Mouse (Mus musculus): ENCODE results near the gene Pdgfa. TPM values are rescaled to one million over a fixed set of nuclear protein-coding genes. Genes with fewer than 3 reads are reported as not detected.
A peak's percentile ranks its signal among the peaks of the same experiment; 100 is the strongest.

Gene Pdgfa
- polyA plus RNA-seq, 1 experiment from 2014 or later = 13.4 TPM

DNA sequence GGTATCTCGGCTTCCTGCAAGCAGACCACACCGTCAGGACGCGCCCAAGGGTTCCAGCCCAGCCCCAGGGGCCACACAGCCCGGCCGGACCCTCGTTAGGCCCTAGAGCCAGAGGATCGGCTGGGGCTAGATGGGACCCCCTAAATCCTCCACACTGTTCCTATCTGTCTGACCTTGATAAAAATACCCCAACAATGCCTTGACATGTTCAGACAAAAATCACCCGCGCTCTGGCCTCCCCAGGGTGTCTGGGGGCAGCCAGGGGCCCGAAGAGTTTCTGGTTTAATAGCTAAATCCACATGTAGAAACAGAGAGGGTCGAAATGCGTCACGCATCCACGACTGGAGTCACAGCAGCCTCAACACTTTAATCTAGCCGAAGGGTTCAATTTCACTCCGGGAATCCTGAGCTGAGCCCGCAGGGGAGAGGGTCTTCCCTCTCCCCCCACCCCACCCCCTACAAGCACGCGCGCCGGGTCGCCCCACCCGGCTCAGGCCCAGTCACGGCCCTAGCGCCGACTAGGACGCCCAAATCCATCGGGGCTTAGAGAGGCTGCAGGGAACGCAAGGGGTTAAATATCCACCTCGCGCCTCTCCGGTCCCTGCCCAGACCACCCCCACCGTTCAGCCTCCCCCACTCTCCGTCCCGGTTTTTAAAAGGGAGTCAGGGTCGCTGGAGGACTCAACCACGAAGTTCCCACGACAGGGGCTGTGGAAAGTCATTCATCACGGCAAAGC is 3.6 kb downstream of the Pdgfa start:
- no peaks in the 10 kb centered on the region for H3K9me3 ChIP-seq (replicated peaks)
- H3K4me2 ChIP-seq (replicated peaks) = peak overlapping the region; percentile 97
- peak overlapping the region; percentile 80 for H3K9ac ChIP-seq
- H3K4me3 ChIP-seq = peak overlapping the region; percentile 54
- no peak overlapping the region for H3K27ac ChIP-seq
- WGBS = under 1% methylated on average over 40 of the region's 40 CpGs
- no peak for ATAC-seq (ENCODE audit: low FRiP score)
- H3K27me3 ChIP-seq = peaks cover 77% of the 10 kb centered on the region
- H3K36me3 ChIP-seq = no peaks in the 10 kb centered on the region
- peaks cover 66% of the 10 kb centered on the region for H3K4me1 ChIP-seq

DNA sequence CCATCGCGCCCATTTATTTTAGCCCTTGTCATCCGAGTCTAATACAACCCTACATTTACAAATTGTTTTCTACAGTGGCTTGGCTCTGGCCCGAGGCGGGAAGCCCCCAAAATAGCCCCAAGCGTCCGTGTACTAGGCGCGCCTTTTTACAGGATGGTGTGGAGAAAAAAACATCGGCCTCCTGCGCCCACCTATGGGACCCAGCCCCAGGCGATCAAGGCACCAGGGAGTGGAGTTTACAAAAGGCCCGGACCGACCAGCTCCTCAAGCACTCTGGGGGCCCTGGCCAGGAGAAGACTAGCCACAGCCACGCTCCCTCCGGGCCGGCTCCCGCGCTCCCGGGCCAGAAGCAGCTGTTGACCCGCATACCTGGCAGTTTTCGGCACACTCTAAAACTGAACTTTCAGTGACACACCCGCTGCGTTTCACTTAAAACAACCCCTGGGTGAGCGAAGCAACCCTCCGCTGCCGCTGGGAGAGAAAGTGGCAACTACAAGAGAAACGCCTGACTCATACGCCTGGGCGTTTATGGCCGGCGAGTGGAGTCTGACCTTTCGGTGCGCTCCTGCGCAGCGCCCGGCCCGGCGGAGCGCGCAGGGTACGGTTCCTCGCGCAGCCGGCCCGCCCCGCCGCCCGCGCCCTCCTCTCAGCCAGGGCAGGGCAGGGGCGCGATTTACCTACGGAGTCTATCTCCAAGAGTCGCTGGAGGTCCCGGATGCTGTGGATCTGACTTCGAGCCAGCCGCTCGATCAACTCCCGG is 4.4 kb downstream of the Pdgfa start:
- peak overlapping the region; percentile 54 for H3K4me3 ChIP-seq
- no peaks in the 10 kb centered on the region for H3K9me3 ChIP-seq (replicated peaks)
- peaks cover 74% of the 10 kb centered on the region for H3K27me3 ChIP-seq
- WGBS = under 1% methylated on average over 59 of the region's 59 CpGs
- H3K9ac ChIP-seq = peak overlapping the region; percentile 80
- no peaks in the 10 kb centered on the region for H3K36me3 ChIP-seq
- H3K4me1 ChIP-seq = peaks cover 65% of the 10 kb centered on the region
- H3K27ac ChIP-seq = no peak overlapping the region
- H3K4me2 ChIP-seq (replicated peaks) = peak overlapping the region; percentile 97
- ATAC-seq (ENCODE audit: low FRiP score) = no peak

GRCm38 (mm10) chr5:138991734-138992133 is 5.4 kb downstream of the Pdgfa start:
- H3K27me3 ChIP-seq = peaks cover 64% of the 10 kb centered on the region
- H3K36me3 ChIP-seq = no peaks in the 10 kb centered on the region
- no peak for ATAC-seq (ENCODE audit: low FRiP score)
- no peaks in the 10 kb centered on the region for H3K9me3 ChIP-seq (replicated peaks)
- H3K4me2 ChIP-seq (replicated peaks) = no peak overlapping the region
- 13% methylated on average over 4 of the region's 4 CpGs for WGBS
- H3K4me1 ChIP-seq = peaks cover 56% of the 10 kb centered on the region
- H3K4me3 ChIP-seq = no peak overlapping the region
- no peak overlapping the region for H3K9ac ChIP-seq
- H3K27ac ChIP-seq = no peak overlapping the region

GRCm38 (mm10) chr5:138990659-138991380 is 6.3 kb downstream of the Pdgfa start:
- 60% methylated on average over 7 of the region's 7 CpGs for WGBS

GRCm38 (mm10) chr5:138989567-138989966 is 7.6 kb downstream of the Pdgfa start:
- Histone ChIP-seq H3K9me3 (replicated peaks) (no peaks in the 10 kb centered on the region), H3K4me1 (peaks cover 44% of the 10 kb centered on the region), H3K4me3 (no peak overlapping the region), H3K36me3 (0 out of 2 replicates have a peak, but pooled peaks cover 1% of the 10 kb centered on the region), H3K27ac (no peak overlapping the region), H3K9ac (no peak overlapping the region), H3K27me3 (peaks cover 53% of the 10 kb centered on the region), H3K4me2 (replicated peaks) (no peak overlapping the region)
- ATAC-seq (ENCODE audit: low FRiP score) = no peak
- 62% methylated on average over 6 of the region's 6 CpGs for WGBS

More at GRCm38 (mm10) chr5:138990659-138991380, 6.3 kb downstream of the Pdgfa start:
- Histone ChIP-seq H3K4me1 (peaks cover 49% of the 10 kb centered on the region), H3K4me3 (no peak overlapping the region), H3K36me3 (no peaks in the 10 kb centered on the region), H3K27me3 (peaks cover 54% of the 10 kb centered on the region), H3K4me2 (replicated peaks) (no peak overlapping the region), H3K9me3 (replicated peaks) (no peaks in the 10 kb centered on the region), H3K27ac (no peak overlapping the region), H3K9ac (no peak overlapping the region)
- ATAC-seq (ENCODE audit: low FRiP score) = no peak

DNA sequence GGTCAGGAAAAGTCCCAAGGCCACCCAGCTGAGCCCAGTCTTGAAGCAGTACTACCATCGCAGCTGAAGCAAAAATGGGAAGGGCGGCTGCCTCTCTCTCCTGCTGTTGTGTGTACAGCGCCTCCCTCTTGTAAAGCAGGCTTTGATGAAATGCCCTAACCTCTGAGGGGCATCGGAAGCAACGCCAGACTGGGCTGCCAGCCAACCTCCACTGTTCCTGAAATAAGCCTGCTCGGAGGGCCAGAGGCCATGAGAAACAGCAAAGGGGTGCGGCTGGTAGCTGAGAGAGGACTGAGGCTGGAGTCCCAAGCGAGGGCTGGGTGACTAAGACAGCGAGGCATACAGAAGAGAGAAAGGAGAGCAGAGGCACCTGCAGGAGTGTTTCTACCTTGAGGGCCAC is 8.4 kb downstream of the Pdgfa start:
- peak; percentile 11; the same call in 1 of the 2 replicates for ATAC-seq (ENCODE audit: low FRiP score)

DNA sequence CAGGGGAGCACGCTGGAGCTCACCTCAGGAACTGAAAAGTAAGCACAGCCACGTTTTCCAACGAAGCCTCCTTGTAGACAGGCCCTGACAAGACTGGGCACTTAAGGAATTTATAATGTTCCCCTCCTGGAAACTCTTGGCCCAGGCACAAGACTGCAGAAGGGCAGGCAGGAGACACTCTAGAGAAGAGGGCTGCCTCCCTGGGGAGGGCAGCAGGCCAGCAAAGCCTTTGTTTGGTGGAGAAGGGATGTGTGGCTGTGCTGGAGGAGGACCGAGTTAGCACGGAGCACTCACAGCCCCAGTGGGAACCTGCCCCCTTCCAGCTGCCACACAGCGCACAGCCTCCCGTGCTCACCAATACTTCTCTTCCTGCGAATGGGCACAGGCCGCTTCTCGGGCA is 9.2 kb downstream of the Pdgfa start:
- no peaks in the 10 kb centered on the region for H3K9me3 ChIP-seq (replicated peaks)
- peaks cover 28% of the 10 kb centered on the region for H3K4me1 ChIP-seq
- H3K9ac ChIP-seq = no peak overlapping the region
- H3K27ac ChIP-seq = no peak overlapping the region
- H3K4me3 ChIP-seq = no peak overlapping the region
- H3K4me2 ChIP-seq (replicated peaks) = no peak overlapping the region
- 0 out of 2 replicates have a peak, but pooled peaks cover 10% of the 10 kb centered on the region for H3K36me3 ChIP-seq
- 73% methylated on average over 10 of the region's 10 CpGs for WGBS
- no peak for ATAC-seq (ENCODE audit: low FRiP score)
- peaks cover 40% of the 10 kb centered on the region for H3K27me3 ChIP-seq

More for the DNA sequence above, 8.4 kb downstream of the Pdgfa start:
- Histone ChIP-seq H3K9me3 (replicated peaks) (no peaks in the 10 kb centered on the region), H3K36me3 (0 out of 2 replicates have a peak, but pooled peaks cover 6% of the 10 kb centered on the region), H3K9ac (no peak overlapping the region), H3K27ac (no peak overlapping the region), H3K4me1 (peaks cover 36% of the 10 kb centered on the region), H3K27me3 (peaks cover 48% of the 10 kb centered on the region), H3K4me3 (no peak overlapping the region), H3K4me2 (replicated peaks) (no peak overlapping the region)
- WGBS = 35% methylated on average over 9 of the region's 9 CpGs

DNA sequence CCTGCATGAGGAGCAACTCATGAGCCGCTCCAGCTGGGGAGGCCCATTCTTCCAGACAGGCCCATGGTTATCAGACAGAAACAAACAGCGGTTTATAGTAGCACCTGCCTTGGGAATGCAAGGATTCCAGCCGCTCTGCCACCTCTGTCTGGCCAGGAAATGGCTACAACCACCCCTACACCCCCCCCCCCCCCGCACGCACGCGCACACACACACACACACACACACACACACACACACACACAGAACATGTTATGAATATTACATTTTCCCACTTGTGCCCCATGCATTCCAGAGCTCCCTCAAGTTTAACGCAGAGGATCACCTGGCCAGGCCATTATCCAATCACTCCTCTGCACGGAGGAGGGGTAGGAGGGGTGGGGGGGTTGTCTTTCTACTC is 15.2 kb downstream of the Pdgfa start:
- Histone ChIP-seq H3K4me1 (0 out of 2 replicates have a peak, but pooled peaks cover 2% of the 10 kb centered on the region), H3K4me2 (replicated peaks) (no peak overlapping the region), H3K9me3 (replicated peaks) (no peaks in the 10 kb centered on the region), H3K27me3 (no peaks in the 10 kb centered on the region), H3K9ac (no peak overlapping the region), H3K4me3 (no peak overlapping the region), H3K27ac (no peak overlapping the region), H3K36me3 (0 out of 2 replicates have a peak, but pooled peaks cover 10% of the 10 kb centered on the region)
- 92% methylated on average over 9 of the region's 9 CpGs for WGBS
- no peak for ATAC-seq (ENCODE audit: low FRiP score)

DNA sequence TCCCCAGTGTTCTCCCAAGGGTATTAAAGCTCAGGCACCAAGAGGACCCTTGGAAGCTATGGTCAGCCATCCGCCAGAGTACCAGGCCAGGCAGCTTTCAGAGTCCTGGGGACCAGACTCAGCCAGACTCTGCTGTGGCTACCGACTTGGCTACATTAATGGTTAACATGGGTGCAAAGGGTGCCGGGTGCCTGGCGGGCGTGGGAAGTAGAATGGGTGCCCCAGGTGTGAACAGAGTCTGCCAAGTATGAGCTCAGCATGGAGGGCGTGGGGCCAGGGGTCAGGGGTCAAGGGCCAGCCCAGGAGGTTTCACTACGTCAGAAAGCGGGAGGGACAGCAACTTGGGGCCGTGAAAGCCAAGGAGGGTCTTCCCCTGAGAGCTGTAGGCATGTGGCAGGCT is 16.6 kb downstream of the Pdgfa start:
- 84% methylated on average over 9 of the region's 9 CpGs for WGBS
- Histone ChIP-seq H3K9ac (no peak overlapping the region), H3K27ac (no peak overlapping the region), H3K36me3 (0 out of 2 replicates have a peak, but pooled peaks cover 10% of the 10 kb centered on the region), H3K4me2 (replicated peaks) (no peak overlapping the region), H3K9me3 (replicated peaks) (no peaks in the 10 kb centered on the region), H3K27me3 (no peaks in the 10 kb centered on the region), H3K4me3 (no peak overlapping the region), H3K4me1 (0 out of 2 replicates have a peak, but pooled peaks cover 2% of the 10 kb centered on the region)
- ATAC-seq (ENCODE audit: low FRiP score) = no peak

DNA sequence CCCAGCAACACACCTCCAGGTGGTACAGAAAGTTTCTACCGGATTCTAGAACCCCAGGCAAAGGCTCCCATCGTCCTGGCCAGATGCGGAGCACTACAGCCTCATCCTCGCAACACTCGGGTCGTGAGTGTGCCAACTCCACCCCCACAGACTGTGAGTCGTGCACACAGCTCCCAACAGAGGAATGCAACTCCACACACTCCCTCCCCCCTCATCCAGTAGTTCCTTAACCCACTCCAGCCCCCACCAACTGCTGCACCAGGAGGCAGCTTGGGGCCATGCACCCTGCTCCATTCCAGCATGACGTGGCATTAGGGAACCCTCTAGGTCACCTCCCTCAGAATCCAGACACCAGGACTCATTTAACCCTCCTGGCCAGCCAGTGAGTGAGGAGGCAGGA is 17.3 kb downstream of the Pdgfa start:
- H3K36me3 ChIP-seq = 0 out of 2 replicates have a peak, but pooled peaks cover 10% of the 10 kb centered on the region
- H3K4me1 ChIP-seq = 0 out of 2 replicates have a peak, but pooled peaks cover 2% of the 10 kb centered on the region
- no peak overlapping the region for H3K4me2 ChIP-seq (replicated peaks)
- no peaks in the 10 kb centered on the region for H3K27me3 ChIP-seq
- 78% methylated on average over 8 of the region's 8 CpGs for WGBS
- no peak overlapping the region for H3K27ac ChIP-seq
- no peaks in the 10 kb centered on the region for H3K9me3 ChIP-seq (replicated peaks)
- H3K4me3 ChIP-seq = no peak overlapping the region
- ATAC-seq (ENCODE audit: low FRiP score) = no peak
- H3K9ac ChIP-seq = no peak overlapping the region

- Histone ChIP-seq H3K4me1 (0 out of 2 replicates have a peak, but pooled peaks cover 2% of the 10 kb centered on the region), H3K36me3 (no peaks in the 10 kb centered on the region), H3K27me3 (no peaks in the 10 kb centered on the region), H3K4me2 (replicated peaks) (no peak overlapping the region), H3K9ac (no peak overlapping the region), H3K4me3 (no peak overlapping the region), H3K9me3 (replicated peaks) (no peaks in the 10 kb centered on the region), H3K27ac (no peak overlapping the region)
- WGBS = 51% methylated on average over 3 of the region's 3 CpGs
- no peak for ATAC-seq (ENCODE audit: low FRiP score)
Measured at GRCm38 (mm10) chr5:138977759-138978158, 19.4 kb downstream of the Pdgfa start.
